Mouse (Mus musculus) spleen, adult 2 months (tissue): ENCODE data around the gene AA986860. TPM values are rescaled to one million over a fixed set of nuclear protein-coding genes. Genes with fewer than 3 reads are reported as not detected.

Source experiments
- DNase-seq, 2 experiments: peaks; one replicate each; pipeline versions ENCODE4 v3.0.0 to v3.0.0-alpha.2; 2012 to 2021; ENCODE audit warnings: low spot score in 2 of 2, low read depth in 1 of 2
- H3K27ac ChIP-seq: fragments of 200-500 bp; 2 replicates; pipeline ENCODE4 v1.5.1; 2012; ENCODE audit warnings: low read length, inconsistent platforms; ENCODE audit not compliant: insufficient read depth
- H3K27me3 ChIP-seq: fragments of 200-500 bp; 2 replicates; pipeline ENCODE4 v1.6.1; 2012; ENCODE audit warnings: mild to moderate bottlenecking, moderate library complexity, low read length, inconsistent platforms; ENCODE audit not compliant: control insufficient read depth, insufficient read depth
- H3K36me3 ChIP-seq: fragments of 200-500 bp; 2 replicates; pipeline ENCODE4 v1.6.1; 2012; ENCODE audit warnings: mild to moderate bottlenecking, low read length, inconsistent platforms; ENCODE audit not compliant: control insufficient read depth, insufficient read depth
- H3K4me1 ChIP-seq: fragments of 200-500 bp; 2 replicates; pipeline ENCODE4 v1.6.1; 2011; ENCODE audit warnings: inconsistent platforms; ENCODE audit not compliant: control insufficient read depth, insufficient read depth, insufficient read length
- H3K4me3 ChIP-seq: fragments of 200-500 bp; 2 replicates; pipeline ENCODE4 v1.5.1; 2011; ENCODE audit warnings: mild to moderate bottlenecking, inconsistent platforms; ENCODE audit not compliant: insufficient read depth, insufficient read length; ENCODE audit errors: extremely low read depth
- CTCF ChIP-seq: fragments of 200-500 bp; IDR thresholded peaks from 2 replicates; pipeline ENCODE4 v1.5.1; 2011; ENCODE audit warnings: mild to moderate bottlenecking, inconsistent platforms; ENCODE audit not compliant: insufficient read depth, insufficient read length, insufficient replicate concordance; ENCODE audit errors: extremely low read depth
- POLR2A ChIP-seq: fragments of 200-500 bp; IDR thresholded peaks from 2 replicates; pipeline ENCODE4 v1.6.1; 2011; ENCODE audit warnings: low read depth, low read length, inconsistent platforms
- WGBS: fragments of 180-500 bp; shearing (Covaris S2); methylation state at CpG from one replicate; pipeline ENCODE4 v1.1.7; 2018; 5-methylcytosine and 5-hydroxymethylcytosine counted together
- polyA plus RNA-seq: library from polyadenylated mRNA; depleted of rRNA; stranded (reverse); fragments of >200 nt; gene quantifications from 2 replicates; pipeline ENCODE4 v1.2.3, GENCODE M21; 2012

The AA986860 gene
- polyA plus RNA-seq, 1 experiment, result 0.30 TPM

- no peaks in the 10 kb centered on the region for H3K27me3 ChIP-seq
- peak overlapping the region; percentile 45 for H3K27ac ChIP-seq
- no peak for DNase-seq
- WGBS, result 34% methylated on average over 15 of the region's 15 CpGs
- TF ChIP-seq POLR2A (no peak), CTCF (no peak)
- H3K4me3 ChIP-seq, result no peak overlapping the region
- H3K36me3 ChIP-seq, result no peaks in the 10 kb centered on the region
- no peaks in the 10 kb centered on the region for H3K4me1 ChIP-seq
These were observed 9.3 kb downstream of the AA986860 start for GRCm38 (mm10) chr1:130740781-130741720.

- WGBS, result 94% methylated on average over 7 of the region's 7 CpGs
- H3K4me1 ChIP-seq, result no peaks in the 10 kb centered on the region
- H3K27me3 ChIP-seq, result no peaks in the 10 kb centered on the region
- no peak for DNase-seq
- no peaks in the 10 kb centered on the region for H3K36me3 ChIP-seq
- no peak overlapping the region for H3K27ac ChIP-seq
- H3K4me3 ChIP-seq, result no peak overlapping the region
- TF ChIP-seq CTCF, result no peak
- TF ChIP-seq POLR2A, result no peak
These were observed 10.4 kb downstream of the AA986860 start for GRCm38 (mm10) chr1:130742201-130742600.

GRCm38 (mm10) chr1:130743775-130744174, 12.0 kb downstream of the AA986860 start:
- H3K36me3 ChIP-seq, result no peaks in the 10 kb centered on the region
- H3K27me3 ChIP-seq, result no peaks in the 10 kb centered on the region
- H3K4me1 ChIP-seq, result no peaks in the 10 kb centered on the region
- WGBS, result 50% methylated on average over 1 of the region's 1 CpGs
- H3K4me3 ChIP-seq, result no peak overlapping the region
- no peak overlapping the region for H3K27ac ChIP-seq
- no peak for DNase-seq
- TF ChIP-seq POLR2A, result no peak
- no peak for TF ChIP-seq CTCF

- WGBS, result 69% methylated on average over 2 of the region's 2 CpGs
- H3K27me3 ChIP-seq, result no peaks in the 10 kb centered on the region
- H3K27ac ChIP-seq, result no peak overlapping the region
- no peaks in the 10 kb centered on the region for H3K36me3 ChIP-seq
- TF ChIP-seq POLR2A (no peak), CTCF (no peak)
- DNase-seq, result no peak
- no peak overlapping the region for H3K4me3 ChIP-seq
- H3K4me1 ChIP-seq, result no peaks in the 10 kb centered on the region
These were observed 12.4 kb downstream of the AA986860 start for GRCm38 (mm10) chr1:130744217-130744616.

- TF ChIP-seq POLR2A (no peak), CTCF (no peak)
- H3K27ac ChIP-seq, result no peak overlapping the region
These were observed 13.2 kb downstream of the AA986860 start for GRCm38 (mm10) chr1:130744961-130745360.

GRCm38 (mm10) chr1:130745591-130745990, 13.8 kb downstream of the AA986860 start:
- no peaks in the 10 kb centered on the region for H3K4me1 ChIP-seq
- H3K4me3 ChIP-seq, result no peak overlapping the region
- no peaks in the 10 kb centered on the region for H3K36me3 ChIP-seq
- TF ChIP-seq CTCF, result no peak
- TF ChIP-seq POLR2A, result no peak
- no peak for DNase-seq
- H3K27ac ChIP-seq, result no peak overlapping the region
- no peaks in the 10 kb centered on the region for H3K27me3 ChIP-seq
- WGBS, result 98% methylated on average over 3 of the region's 3 CpGs

More at GRCm38 (mm10) chr1:130744961-130745360, 13.2 kb downstream of the AA986860 start:
- Histone ChIP-seq H3K4me3 (no peak overlapping the region), H3K27me3 (no peaks in the 10 kb centered on the region), H3K36me3 (no peaks in the 10 kb centered on the region), H3K4me1 (no peaks in the 10 kb centered on the region)
- DNase-seq, result no peak
- WGBS, result 93% methylated on average over 5 of the region's 5 CpGs

- no peak for TF ChIP-seq POLR2A
- no peak for TF ChIP-seq CTCF
- Histone ChIP-seq H3K27me3 (no peaks in the 10 kb centered on the region), H3K4me1 (no peaks in the 10 kb centered on the region), H3K27ac (no peak overlapping the region), H3K36me3 (no peaks in the 10 kb centered on the region), H3K4me3 (no peak overlapping the region)
- 83% methylated on average over 3 of the region's 3 CpGs for WGBS
- DNase-seq, result no peak
These were observed 15.0 kb downstream of the AA986860 start for GRCm38 (mm10) chr1:130746819-130747218.
